Mouse (Mus musculus): ENCODE results near the gene Dennd2a. TPM values are rescaled to one million over a fixed set of nuclear protein-coding genes. Genes with fewer than 3 reads are reported as not detected.

Dennd2a gene
- polyA plus RNA-seq, 1 experiment from 2014 or later, result 4.7 TPM

DNA sequence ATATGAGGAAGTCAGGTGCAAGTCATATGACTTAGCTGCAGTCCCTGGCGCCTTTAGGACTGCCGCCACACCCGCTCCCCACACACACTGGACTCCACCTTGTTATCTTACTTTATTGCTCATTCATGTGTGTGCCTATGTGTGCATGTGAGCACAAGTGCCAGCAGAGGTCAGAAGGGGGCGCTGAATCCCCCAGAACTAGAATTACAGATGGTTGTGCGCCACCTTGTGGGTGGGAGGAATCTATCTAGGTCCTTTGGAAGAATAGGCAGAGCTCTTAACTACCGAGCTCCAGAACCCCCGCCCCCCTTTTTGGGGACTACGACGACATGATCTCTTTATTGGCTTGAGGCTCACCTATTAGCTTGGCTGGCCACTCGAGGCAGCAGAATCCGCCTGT is 97.6 kb downstream of the Dennd2a start:
- Histone ChIP-seq H3K4me3 (ENCODE audit: low read depth, low read length) (no peak overlapping the region), H3K4me2 (replicated peaks; ENCODE audit: low read depth) (no peak overlapping the region), H3K27me3 (ENCODE audit: control insufficient read depth, insufficient read depth, low read length) (no peaks in the 10 kb centered on the region), H3K4me1 (replicated peaks; ENCODE audit: control insufficient read depth, insufficient read depth) (no peaks in the 10 kb centered on the region), H3K9me3 (ENCODE audit: control insufficient read depth, low read length) (no peaks in the 10 kb centered on the region), H3K36me3 (ENCODE audit: control insufficient read depth, insufficient read depth, low read length) (0 out of 2 replicates have a peak, but pooled peaks cover 3% of the 10 kb centered on the region), H3K27ac (replicated peaks) (no peak overlapping the region), H3K9ac (ENCODE audit: low read length) (no peak overlapping the region)
- ATAC-seq (ENCODE audit: low FRiP score, low TSS enrichment) (no peak), DNase-seq (ENCODE audit: low spot score) (no peak)
- 95% methylated on average over 11 of the region's 11 CpGs for WGBS
- TF ChIP-seq EP300 (optimal IDR thresholded peaks at IDR 0.05) (no peak), CTCF (IDR thresholded peaks at IDR 0.05; ENCODE audit: low read depth) (peak; percentile 36)

DNA sequence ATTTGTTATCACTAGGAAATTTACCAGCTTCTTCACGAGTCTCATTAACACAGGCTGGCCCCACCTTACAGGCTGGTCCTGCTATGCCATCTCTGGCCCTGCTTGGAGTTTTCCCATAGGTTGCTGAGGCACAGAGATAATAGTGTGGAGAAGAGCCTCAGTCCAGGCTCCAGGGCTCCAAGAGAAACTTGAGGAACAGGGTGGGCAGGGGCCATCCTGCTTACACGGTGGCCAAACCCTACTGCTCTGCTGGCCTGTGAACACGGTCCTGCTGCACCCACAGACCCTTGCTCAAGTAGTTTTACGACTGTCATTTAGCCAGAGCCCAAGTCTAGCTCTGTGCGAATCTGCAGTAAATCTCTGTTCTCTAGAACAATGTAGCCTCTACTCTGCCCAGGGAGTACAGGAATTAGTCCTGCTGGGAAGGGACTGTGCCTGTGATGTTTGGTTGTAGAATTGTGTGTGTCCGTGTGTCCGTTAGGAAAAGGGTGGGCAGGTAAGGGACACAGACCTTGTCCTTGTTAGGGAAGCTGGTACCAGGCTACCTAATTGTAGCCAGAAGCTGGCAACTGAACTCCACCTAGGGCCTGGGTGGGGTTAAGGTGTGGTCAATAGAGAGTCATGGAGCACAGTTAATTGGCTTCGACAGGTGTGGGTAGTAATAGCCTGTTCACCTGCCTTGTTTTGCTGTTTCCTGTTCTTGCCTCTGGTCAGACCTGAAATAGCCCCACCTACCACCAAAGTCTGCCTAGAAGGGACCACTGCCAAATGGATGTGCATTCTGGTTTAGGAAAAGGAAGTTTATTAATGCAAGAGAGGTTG is 102.1 kb downstream of the Dennd2a start:
- H3K4me2 ChIP-seq (replicated peaks; ENCODE audit: low read depth), result no peak overlapping the region
- H3K4me1 ChIP-seq (replicated peaks; ENCODE audit: control insufficient read depth, insufficient read depth), result no peaks in the 10 kb centered on the region
- H3K27me3 ChIP-seq (ENCODE audit: control insufficient read depth, insufficient read depth, low read length), result no peaks in the 10 kb centered on the region
- H3K9ac ChIP-seq (ENCODE audit: low read length), result no peak overlapping the region
- TF ChIP-seq EP300 (optimal IDR thresholded peaks at IDR 0.05) (no peak), CTCF (IDR thresholded peaks at IDR 0.05; ENCODE audit: low read depth) (no peak)
- H3K4me3 ChIP-seq (ENCODE audit: low read depth, low read length), result no peak overlapping the region
- no peak overlapping the region for H3K27ac ChIP-seq (replicated peaks)
- no peak for DNase-seq (ENCODE audit: low spot score)
- no peaks in the 10 kb centered on the region for H3K9me3 ChIP-seq (ENCODE audit: control insufficient read depth, low read length)
- no peaks in the 10 kb centered on the region for H3K36me3 ChIP-seq (ENCODE audit: control insufficient read depth, insufficient read depth, low read length)
- ATAC-seq (ENCODE audit: low FRiP score, low TSS enrichment), result no peak
- 66% methylated on average over 8 of the region's 8 CpGs for WGBS

GRCm38 (mm10) chr6:39454616-39455015 is 103.1 kb downstream of the Dennd2a start:
- WGBS, result 46% methylated on average over 2 of the region's 2 CpGs
- no peak for DNase-seq (ENCODE audit: low spot score)
- H3K27me3 ChIP-seq (ENCODE audit: control insufficient read depth, insufficient read depth, low read length), result no peaks in the 10 kb centered on the region
- H3K4me1 ChIP-seq (replicated peaks; ENCODE audit: control insufficient read depth, insufficient read depth), result no peaks in the 10 kb centered on the region
- ATAC-seq (ENCODE audit: low FRiP score, low TSS enrichment), result no peak
- H3K27ac ChIP-seq (replicated peaks), result no peak overlapping the region
- no peak overlapping the region for H3K4me3 ChIP-seq (ENCODE audit: low read depth, low read length)
- TF ChIP-seq EP300 (optimal IDR thresholded peaks at IDR 0.05), result no peak
- H3K4me2 ChIP-seq (replicated peaks; ENCODE audit: low read depth), result no peak overlapping the region
- no peak overlapping the region for H3K9ac ChIP-seq (ENCODE audit: low read length)
- H3K9me3 ChIP-seq (ENCODE audit: control insufficient read depth, low read length), result no peaks in the 10 kb centered on the region
- H3K36me3 ChIP-seq (ENCODE audit: control insufficient read depth, insufficient read depth, low read length), result no peaks in the 10 kb centered on the region

DNA sequence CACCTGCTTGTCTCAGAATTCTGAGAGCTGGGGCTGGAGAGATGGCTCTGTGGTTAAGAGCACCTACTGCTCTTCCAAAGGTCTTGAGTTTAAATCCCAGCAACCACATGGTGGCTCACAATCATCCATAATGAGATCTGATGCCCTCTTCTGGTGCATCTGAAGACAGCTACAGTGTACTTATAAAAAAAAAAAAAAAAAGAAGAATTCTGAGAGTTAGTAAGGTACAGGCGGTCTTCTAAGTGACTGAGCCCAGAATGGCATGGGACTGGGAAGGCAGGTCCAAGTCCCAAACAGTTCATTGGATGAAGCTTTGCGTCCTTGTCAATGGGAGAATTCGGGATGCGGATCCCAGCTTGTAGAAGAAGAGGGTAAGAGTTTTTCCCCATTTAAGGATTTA is 104.1 kb downstream of the Dennd2a start:
- TF ChIP-seq CTCF (IDR thresholded peaks at IDR 0.05; ENCODE audit: low read depth) (no peak), EP300 (optimal IDR thresholded peaks at IDR 0.05) (no peak)
- Histone ChIP-seq H3K9ac (ENCODE audit: low read length) (no peak overlapping the region), H3K36me3 (ENCODE audit: control insufficient read depth, insufficient read depth, low read length) (no peaks in the 10 kb centered on the region), H3K4me1 (replicated peaks; ENCODE audit: control insufficient read depth, insufficient read depth) (no peaks in the 10 kb centered on the region), H3K9me3 (ENCODE audit: control insufficient read depth, low read length) (no peaks in the 10 kb centered on the region), H3K4me3 (ENCODE audit: low read depth, low read length) (no peak overlapping the region), H3K27ac (replicated peaks) (no peak overlapping the region), H3K27me3 (ENCODE audit: control insufficient read depth, insufficient read depth, low read length) (no peaks in the 10 kb centered on the region), H3K4me2 (replicated peaks; ENCODE audit: low read depth) (no peak overlapping the region)
- ATAC-seq (ENCODE audit: low FRiP score, low TSS enrichment) (no peak), DNase-seq (ENCODE audit: low spot score) (no peak)
- 90% methylated on average over 4 of the region's 4 CpGs for WGBS

DNA sequence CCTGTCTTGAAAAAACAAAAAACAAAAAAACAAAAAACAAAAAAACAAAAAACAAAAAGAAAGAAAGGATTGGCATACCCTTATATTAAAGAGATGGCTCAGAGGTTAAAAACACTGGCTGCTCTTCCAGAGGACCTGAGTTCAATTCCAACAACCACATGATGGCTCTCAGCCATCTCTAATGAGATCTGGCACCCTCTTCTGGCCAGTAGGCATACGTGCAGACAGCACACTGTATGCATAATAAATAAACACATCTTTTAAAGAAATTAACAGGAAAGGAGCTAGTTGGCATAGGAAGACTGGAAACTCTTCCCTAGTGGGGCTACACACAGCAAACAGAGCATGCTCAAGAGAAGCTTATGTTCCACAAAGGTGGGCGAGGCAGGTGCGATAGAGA is 106.6 kb downstream of the Dennd2a start:
- no peak for DNase-seq (ENCODE audit: low spot score)
- H3K4me1 ChIP-seq (replicated peaks; ENCODE audit: control insufficient read depth, insufficient read depth), result no peaks in the 10 kb centered on the region
- no peak overlapping the region for H3K4me2 ChIP-seq (replicated peaks; ENCODE audit: low read depth)
- H3K4me3 ChIP-seq (ENCODE audit: low read depth, low read length), result no peak overlapping the region
- no peak for ATAC-seq (ENCODE audit: low FRiP score, low TSS enrichment)
- H3K9me3 ChIP-seq (ENCODE audit: control insufficient read depth, low read length), result no peaks in the 10 kb centered on the region
- H3K36me3 ChIP-seq (ENCODE audit: control insufficient read depth, insufficient read depth, low read length), result no peaks in the 10 kb centered on the region
- no peak overlapping the region for H3K27ac ChIP-seq (replicated peaks)
- WGBS, result 80% methylated on average over 3 of the region's 3 CpGs
- H3K27me3 ChIP-seq (ENCODE audit: control insufficient read depth, insufficient read depth, low read length), result no peaks in the 10 kb centered on the region
- no peak overlapping the region for H3K9ac ChIP-seq (ENCODE audit: low read length)
- TF ChIP-seq EP300 (optimal IDR thresholded peaks at IDR 0.05), result no peak
- peak; percentile 56 for TF ChIP-seq CTCF (IDR thresholded peaks at IDR 0.05; ENCODE audit: low read depth)

DNA sequence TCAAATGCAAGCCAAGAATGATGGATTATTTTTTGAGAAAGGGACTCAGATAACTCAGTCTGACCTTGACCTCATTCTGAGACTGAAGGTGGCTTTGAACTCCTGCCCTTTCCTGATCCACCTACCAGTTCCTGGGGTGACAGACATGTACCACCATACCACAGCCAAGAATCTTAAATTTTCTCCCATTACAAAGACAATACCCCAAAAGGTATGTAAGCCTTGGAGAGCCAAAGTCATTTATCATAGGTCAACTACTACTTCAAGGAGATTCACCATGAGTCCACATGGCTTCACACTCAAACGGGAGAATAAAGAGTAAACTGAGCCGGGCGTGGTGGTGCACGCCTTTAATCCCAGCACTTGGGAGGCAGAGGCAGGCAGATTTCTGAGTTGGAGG is 107.1 kb downstream of the Dennd2a start:
- Histone ChIP-seq H3K9ac (ENCODE audit: low read length) (no peak overlapping the region), H3K27me3 (ENCODE audit: control insufficient read depth, insufficient read depth, low read length) (no peaks in the 10 kb centered on the region), H3K36me3 (ENCODE audit: control insufficient read depth, insufficient read depth, low read length) (no peaks in the 10 kb centered on the region), H3K27ac (replicated peaks) (no peak overlapping the region), H3K4me2 (replicated peaks; ENCODE audit: low read depth) (no peak overlapping the region), H3K4me1 (replicated peaks; ENCODE audit: control insufficient read depth, insufficient read depth) (no peaks in the 10 kb centered on the region), H3K4me3 (ENCODE audit: low read depth, low read length) (no peak overlapping the region), H3K9me3 (ENCODE audit: control insufficient read depth, low read length) (no peaks in the 10 kb centered on the region)
- TF ChIP-seq EP300 (optimal IDR thresholded peaks at IDR 0.05), result no peak
- no peak for TF ChIP-seq CTCF (IDR thresholded peaks at IDR 0.05; ENCODE audit: low read depth)
- ATAC-seq (ENCODE audit: low FRiP score, low TSS enrichment) (no peak), DNase-seq (ENCODE audit: low spot score) (no peak)
- 88% methylated on average over 4 of the region's 4 CpGs for WGBS
